Mouse (Mus musculus) stomach, embryonic 16.5 days (tissue): ENCODE data around the gene Asz1. TPM values are rescaled to one million over a fixed set of nuclear protein-coding genes. Genes with fewer than 3 reads are reported as not detected.

Experiments used
- ATAC-seq: fragments of 200-750 bp; cut with Nextera tagmentation; 2 replicates; pipeline ENCODE4 v1.8.0; 2017; ENCODE audit warnings: moderate number of reproducible peaks, moderate TSS enrichment; ENCODE audit not compliant: insufficient read depth, low FRiP score
- H3K27ac ChIP-seq: fragments of 300-500 bp; sonication (generic); 2 replicates; pipeline ENCODE4 v1.5.1; 2014; ENCODE audit warnings: low read length
- H3K27me3 ChIP-seq: fragments of 300-500 bp; sonication (generic); 2 replicates; pipeline ENCODE4 v1.6.1; 2014; ENCODE audit warnings: low read length, control low read depth, mixed read lengths; ENCODE audit not compliant: control insufficient read depth, insufficient read depth
- H3K36me3 ChIP-seq: fragments of 300-500 bp; sonication (generic); 2 replicates; pipeline ENCODE4 v1.6.1; 2014; ENCODE audit warnings: low read length; ENCODE audit not compliant: control insufficient read depth, insufficient read depth
- H3K4me1 ChIP-seq: fragments of 300-500 bp; sonication (generic); 2 replicates; pipeline ENCODE4 v1.6.1; 2014; ENCODE audit warnings: low read length, control low read depth, mixed read lengths; ENCODE audit not compliant: control insufficient read depth, insufficient read depth
- H3K4me2 ChIP-seq: fragments of 300-500 bp; sonication (generic); 2 replicates; pipeline ENCODE4 v1.6.1; 2014; ENCODE audit warnings: low read depth, low read length, mixed read lengths
- H3K4me3 ChIP-seq: fragments of 300-500 bp; sonication (generic); replicated peaks from 2 replicates; pipeline ENCODE4 v1.5.1; 2014; ENCODE audit warnings: mild to moderate bottlenecking, low read length
- H3K9ac ChIP-seq: fragments of 300-500 bp; sonication (generic); 2 replicates; pipeline ENCODE4 v1.6.1; 2014; ENCODE audit warnings: low read length
- H3K9me3 ChIP-seq: fragments of 300-500 bp; sonication (generic); replicated peaks from 2 replicates; pipeline ENCODE4 v1.6.1; 2016; ENCODE audit warnings: low read length, control low read depth; ENCODE audit not compliant: control insufficient read depth
- WGBS: fragments of 180-500 bp; shearing (Covaris S2); extraction: QIAGEN DNeasy Blood & Tissue Kit; methylation state at CpG from one replicate; pipeline ENCODE4 v1.1.7; 2014; 5-methylcytosine and 5-hydroxymethylcytosine counted together
- polyA plus RNA-seq: library from polyadenylated mRNA; unstranded; fragments of >200 nt; fragmentation: Nextera tagmentation; extraction: Ambion mirVana; gene quantifications from 2 replicates; pipeline ENCODE4 v1.2.1, GENCODE M21; 2015

Asz1 gene
- not detected in 2 replicates for polyA plus RNA-seq

DNA sequence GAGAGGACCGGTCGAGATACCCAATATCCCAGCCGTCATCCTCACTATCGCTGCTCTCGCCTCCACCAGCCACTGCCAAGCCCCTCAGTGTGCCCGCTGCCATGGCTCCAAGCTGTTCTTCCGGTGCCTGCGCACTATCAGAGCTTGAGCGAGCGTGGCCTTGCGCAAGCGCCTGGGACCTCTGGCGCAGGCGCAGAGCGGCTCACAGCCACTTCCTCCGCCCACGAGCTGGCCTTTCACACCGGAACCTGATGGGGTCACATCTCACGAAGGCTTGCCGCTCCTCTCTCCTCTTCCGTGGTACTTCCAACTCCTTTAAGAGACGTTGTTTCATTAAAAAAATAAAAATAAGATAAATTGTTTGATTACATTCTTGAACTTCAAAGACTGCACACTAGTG, at the start of gene Asz1:
Gene Asz1, minus strand, starts transcription at position 128 of the 400 bp plus-strand sequence.
- no peak for ATAC-seq
- WGBS, result 94% methylated on average over 22 of the region's 22 CpGs
- Histone ChIP-seq H3K36me3 (no peaks in the 10 kb centered on the region), H3K9ac (no peak within 1 kb of the TSS), H3K4me1 (no peaks in the 10 kb centered on the region), H3K27ac (no peak within 1 kb of the TSS), H3K4me2 (no peak within 1 kb of the TSS), H3K4me3 (no peak within 1 kb of the TSS), H3K27me3 (no peaks in the 10 kb centered on the region), H3K9me3 (no peaks in the 10 kb centered on the region)

GRCm38 (mm10) chr6:18153031-18153430, 44.2 kb upstream of the Asz1 start:
- no peaks in the 10 kb centered on the region for H3K36me3 ChIP-seq
- no peaks in the 10 kb centered on the region for H3K4me1 ChIP-seq
- no peak overlapping the region for H3K9ac ChIP-seq
- no peaks in the 10 kb centered on the region for H3K9me3 ChIP-seq
- H3K4me2 ChIP-seq, result no peak overlapping the region
- H3K4me3 ChIP-seq, result no peak overlapping the region
- no peak overlapping the region for H3K27ac ChIP-seq
- no peak for ATAC-seq
- WGBS, result 58% methylated on average over 4 of the region's 4 CpGs
- no peaks in the 10 kb centered on the region for H3K27me3 ChIP-seq

DNA sequence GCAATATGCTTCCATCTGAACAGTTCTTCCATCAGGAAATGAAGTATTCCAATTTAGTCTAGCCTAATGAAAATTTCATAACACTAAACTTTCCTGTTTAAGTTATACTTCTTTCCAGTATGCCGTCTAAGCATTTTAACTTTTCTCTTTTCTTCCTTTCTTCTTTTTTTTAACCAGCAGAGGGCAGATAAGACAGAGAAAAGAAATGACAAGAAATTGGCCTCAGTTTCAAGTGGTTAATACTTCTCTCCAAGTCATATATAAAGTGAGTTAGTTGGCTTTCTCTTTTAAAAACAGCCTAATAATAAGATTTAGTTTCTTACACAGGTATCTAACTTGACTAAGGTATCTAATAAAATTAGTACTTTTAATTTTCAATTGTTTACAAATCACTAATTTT, 26.4 kb upstream of the Asz1 start:
- Histone ChIP-seq H3K4me2 (no peak overlapping the region), H3K27me3 (no peaks in the 10 kb centered on the region), H3K9ac (no peak overlapping the region), H3K9me3 (no peaks in the 10 kb centered on the region), H3K36me3 (no peaks in the 10 kb centered on the region), H3K4me1 (no peaks in the 10 kb centered on the region), H3K4me3 (no peak overlapping the region), H3K27ac (no peak overlapping the region)
- 32% methylated on average over 1 of the region's 1 CpGs for WGBS
- no peak for ATAC-seq

GRCm38 (mm10) chr6:18128059-18128458, 19.2 kb upstream of the Asz1 start:
- H3K27ac ChIP-seq, result no peak overlapping the region
- H3K4me1 ChIP-seq, result no peaks in the 10 kb centered on the region
- H3K9me3 ChIP-seq, result no peaks in the 10 kb centered on the region
- 39% methylated on average over 4 of the region's 4 CpGs for WGBS
- no peak overlapping the region for H3K4me2 ChIP-seq
- H3K27me3 ChIP-seq, result no peaks in the 10 kb centered on the region
- H3K9ac ChIP-seq, result no peak overlapping the region
- ATAC-seq, result no peak
- H3K4me3 ChIP-seq, result no peak overlapping the region
- H3K36me3 ChIP-seq, result no peaks in the 10 kb centered on the region

DNA sequence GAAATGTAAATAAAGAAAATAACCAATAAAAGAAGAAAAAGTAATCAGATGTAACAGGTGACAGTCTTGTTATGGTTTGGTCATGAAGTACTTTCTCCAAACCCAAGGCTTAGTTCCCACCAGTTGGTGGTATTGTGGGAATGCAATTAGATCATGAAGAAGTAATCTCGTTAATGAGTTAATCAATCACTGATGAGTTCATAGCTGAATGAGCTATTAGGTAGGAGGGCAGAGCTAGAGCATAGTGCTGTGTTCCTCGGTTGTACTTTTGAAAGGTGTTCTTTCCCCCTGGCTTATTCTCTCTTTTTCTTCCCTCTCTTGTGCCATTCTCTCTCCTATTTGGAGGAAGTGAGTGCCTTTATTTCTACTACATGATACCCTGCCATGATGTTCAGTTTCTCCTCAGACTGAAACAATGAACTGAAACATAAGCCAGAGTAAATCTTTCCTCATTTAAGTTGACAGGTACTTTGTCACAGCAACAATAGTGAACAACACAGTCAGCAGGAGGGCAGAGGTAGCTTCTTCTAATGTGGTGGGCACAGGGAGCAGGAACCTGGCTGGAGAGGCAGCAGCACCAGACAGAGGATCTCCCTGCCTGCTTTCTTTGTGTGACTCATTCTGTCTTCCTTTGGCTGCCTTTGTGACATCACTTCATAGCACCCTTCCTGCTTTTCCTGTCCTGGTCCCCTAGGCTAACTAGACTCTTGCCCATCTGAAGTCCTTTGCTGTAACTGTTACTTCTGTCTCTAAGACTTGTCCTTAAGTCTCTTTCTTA, 18.5 kb upstream of the Asz1 start:
- Histone ChIP-seq H3K27ac (no peak overlapping the region), H3K36me3 (no peaks in the 10 kb centered on the region), H3K4me1 (no peaks in the 10 kb centered on the region), H3K9ac (no peak overlapping the region), H3K4me3 (no peak overlapping the region), H3K9me3 (no peaks in the 10 kb centered on the region), H3K4me2 (no peak overlapping the region), H3K27me3 (no peaks in the 10 kb centered on the region)
- ATAC-seq, result no peak
- WGBS, result 64% methylated on average over 2 of the region's 2 CpGs

DNA sequence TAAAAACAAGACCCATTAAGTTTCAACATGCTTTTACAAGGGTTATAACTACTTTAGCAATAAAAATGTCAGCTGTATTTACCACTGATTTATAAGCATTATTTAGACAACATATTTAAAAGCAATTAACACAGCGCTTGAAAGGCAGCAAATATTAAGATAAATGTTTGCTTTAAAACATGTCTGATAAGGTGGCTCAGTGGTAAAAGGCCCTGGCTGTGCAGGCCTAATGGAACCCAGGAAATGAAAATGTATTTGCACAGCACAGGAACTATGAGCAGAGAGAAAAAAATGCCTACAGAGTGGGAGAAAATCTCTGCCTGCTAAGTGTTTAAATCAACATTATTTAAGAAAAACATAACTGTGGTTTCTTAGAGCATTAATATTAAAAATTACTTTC, 12.0 kb downstream of the Asz1 start:
- 35% methylated on average over 1 of the region's 1 CpGs for WGBS
- no peaks in the 10 kb centered on the region for H3K4me1 ChIP-seq

GRCm38 (mm10) chr6:18089098-18089497, 19.8 kb downstream of the Asz1 start:
- ATAC-seq, result no peak
- H3K27ac ChIP-seq, result no peak overlapping the region
- no peaks in the 10 kb centered on the region for H3K4me1 ChIP-seq
- H3K27me3 ChIP-seq, result no peaks in the 10 kb centered on the region
- H3K9me3 ChIP-seq, result no peaks in the 10 kb centered on the region
- H3K36me3 ChIP-seq, result no peaks in the 10 kb centered on the region
- H3K4me3 ChIP-seq, result no peak overlapping the region
- H3K9ac ChIP-seq, result no peak overlapping the region
- 75% methylated on average over 5 of the region's 5 CpGs for WGBS
- no peak overlapping the region for H3K4me2 ChIP-seq

More for the DNA sequence above, 12.0 kb downstream of the Asz1 start:
- Histone ChIP-seq H3K9ac (no peak overlapping the region), H3K9me3 (no peaks in the 10 kb centered on the region), H3K27ac (no peak overlapping the region), H3K4me2 (no peak overlapping the region), H3K4me3 (no peak overlapping the region), H3K27me3 (no peaks in the 10 kb centered on the region), H3K36me3 (no peaks in the 10 kb centered on the region)
- no peak for ATAC-seq

DNA sequence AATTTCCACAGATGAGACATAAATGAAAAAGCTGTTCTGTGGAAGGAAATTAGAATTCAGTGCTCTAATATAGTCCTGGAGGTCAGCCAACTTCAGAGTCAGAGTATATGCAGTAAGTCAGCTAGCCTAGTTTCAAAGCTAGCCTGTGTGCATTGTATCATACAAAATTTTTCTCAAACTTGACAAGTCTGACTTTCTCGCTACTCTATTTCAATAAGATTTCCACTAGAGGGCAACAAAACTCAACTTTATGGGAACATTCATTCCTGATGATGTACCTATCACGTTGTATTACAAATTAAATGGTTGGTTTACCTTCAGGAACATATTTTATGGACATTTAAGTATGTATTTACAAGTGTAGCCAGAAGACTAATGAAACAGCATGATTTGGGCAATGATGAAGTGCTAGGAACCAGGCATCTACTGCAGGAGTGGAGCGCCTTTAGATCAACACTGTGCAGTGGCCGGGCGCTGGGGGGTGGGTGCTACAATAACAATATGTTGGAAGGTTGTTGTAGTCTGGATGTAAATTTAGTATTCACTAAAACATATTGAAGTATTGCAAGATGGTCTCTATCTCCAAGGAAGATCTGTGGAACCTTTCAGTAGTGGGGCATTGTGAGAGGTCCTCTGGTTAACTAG, 21.6 kb downstream of the Asz1 start:
- Histone ChIP-seq H3K9ac (no peak overlapping the region), H3K4me1 (no peaks in the 10 kb centered on the region), H3K27ac (no peak overlapping the region), H3K4me2 (no peak overlapping the region), H3K36me3 (no peaks in the 10 kb centered on the region), H3K27me3 (no peaks in the 10 kb centered on the region), H3K9me3 (no peaks in the 10 kb centered on the region), H3K4me3 (no peak overlapping the region)
- no peak for ATAC-seq
- 55% methylated on average over 5 of the region's 5 CpGs for WGBS

GRCm38 (mm10) chr6:18078615-18079014, 30.2 kb downstream of the Asz1 start:
- no peaks in the 10 kb centered on the region for H3K36me3 ChIP-seq
- no peak overlapping the region for H3K4me2 ChIP-seq
- H3K4me1 ChIP-seq, result no peaks in the 10 kb centered on the region
- WGBS, result 11% methylated on average over 1 of the region's 1 CpGs
- H3K9ac ChIP-seq, result no peak overlapping the region
- no peaks in the 10 kb centered on the region for H3K27me3 ChIP-seq
- no peaks in the 10 kb centered on the region for H3K9me3 ChIP-seq
- no peak for ATAC-seq
- no peak overlapping the region for H3K4me3 ChIP-seq
- no peak overlapping the region for H3K27ac ChIP-seq
